Mouse (Mus musculus): ENCODE measurements around the gene Rgl2. TPM values are rescaled to one million over a fixed set of nuclear protein-coding genes. Genes with fewer than 3 reads are reported as not detected.

The Rgl2 gene
- total and polyA plus RNA-seq, 3 experiments = 24.9 to 43.6 TPM; not detected in 1

DNA sequence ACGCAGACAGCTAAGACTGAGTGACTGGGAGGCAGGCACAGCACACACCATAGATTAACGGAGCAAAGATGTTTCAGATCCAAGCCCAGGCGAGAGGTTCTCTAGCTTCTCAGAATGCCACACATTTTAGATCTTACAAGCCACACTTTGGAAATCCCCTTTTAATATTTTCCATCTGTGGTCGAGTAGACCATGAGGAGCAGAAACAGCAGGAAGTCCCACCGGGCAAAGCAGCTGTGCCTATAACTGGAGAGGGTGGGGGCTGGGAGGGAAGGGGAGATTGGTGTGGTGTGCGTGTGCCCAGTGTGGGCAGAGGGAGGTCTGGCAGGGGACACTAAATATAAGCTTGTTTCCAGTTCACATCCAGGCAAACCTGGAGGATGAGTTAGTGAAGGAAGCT lies 28.1 kb downstream of the Rgl2 start:
- H3K9me3 ChIP-seq (replicated peaks; ENCODE audit: insufficient read depth, low read length) = no peaks in the 10 kb centered on the region
- no peak overlapping the region for H3K4me3 ChIP-seq (ENCODE audit: control insufficient read depth in 1 of 2, insufficient read depth in 1 of 2, low read depth in 2 of 2, low read length in 2 of 2)
- peaks cover 10 to 15% of the 10 kb centered on the region in 2 experiments for H3K36me3 ChIP-seq (ENCODE audit: control insufficient read depth in 1 of 2, insufficient read depth in 2 of 2, low read length in 2 of 2)
- H3K27ac ChIP-seq (ENCODE audit: control insufficient read depth, low read depth, low read length) = no peak overlapping the region
- peaks cover 0 to 7% of the 10 kb centered on the region in 2 experiments; a peak in 2 of 4 replicates for H3K4me1 ChIP-seq (ENCODE audit: control insufficient read depth in 1 of 2, insufficient read depth in 2 of 2, low read length in 2 of 2)
- no peak for TF ChIP-seq CHD1 (IDR thresholded peaks at IDR 0.05; ENCODE audit: low read depth, low read length)
- no peak for TF ChIP-seq POLR2AphosphoS2 (IDR thresholded peaks at IDR 0.05; ENCODE audit: low read length)
- TF ChIP-seq ETS1 (IDR thresholded peaks at IDR 0.05; ENCODE audit: low read depth, low read length) = no peak
- TF ChIP-seq GABPA (IDR thresholded peaks at IDR 0.05; ENCODE audit: low read depth, low read length) = no peak
- TF ChIP-seq NELFE (IDR thresholded peaks at IDR 0.05; ENCODE audit: low read depth, low read length) = no peak
- no peak for TF ChIP-seq NRF1 (IDR thresholded peaks at IDR 0.05; ENCODE audit: insufficient read depth, low read depth, low read length, poor library complexity, severe bottlenecking)
- no peak for TF ChIP-seq UBTF (IDR thresholded peaks at IDR 0.05; ENCODE audit: borderline replicate concordance, insufficient read depth, low read depth, low read length)
- no peak for TF ChIP-seq POLR2AphosphoS5 (IDR thresholded peaks at IDR 0.05; ENCODE audit: borderline replicate concordance, low read depth, low read length)
- no peak for TF ChIP-seq ZMIZ1 (IDR thresholded peaks at IDR 0.05; ENCODE audit: low read depth, low read length)
- no peak for TF ChIP-seq MAX (IDR thresholded peaks at IDR 0.05; ENCODE audit: low read length)
- TF ChIP-seq RAD21 (IDR thresholded peaks at IDR 0.05; ENCODE audit: low read depth, low read length) = no peak
- no peak for DNase-seq (ENCODE audit: low read depth, low spot score)
- no peaks in the 10 kb centered on the region for H3K27me3 ChIP-seq (ENCODE audit: control insufficient read depth in 1 of 2, insufficient read depth in 2 of 2, low read length in 2 of 2)
- H3K9ac ChIP-seq (ENCODE audit: control insufficient read depth, low read depth, low read length, poor library complexity, severe bottlenecking) = no peak overlapping the region
- H3K79me2 ChIP-seq (ENCODE audit: control insufficient read depth, insufficient read depth, low read length, poor library complexity) = peaks cover 38% of the 10 kb centered on the region

DNA sequence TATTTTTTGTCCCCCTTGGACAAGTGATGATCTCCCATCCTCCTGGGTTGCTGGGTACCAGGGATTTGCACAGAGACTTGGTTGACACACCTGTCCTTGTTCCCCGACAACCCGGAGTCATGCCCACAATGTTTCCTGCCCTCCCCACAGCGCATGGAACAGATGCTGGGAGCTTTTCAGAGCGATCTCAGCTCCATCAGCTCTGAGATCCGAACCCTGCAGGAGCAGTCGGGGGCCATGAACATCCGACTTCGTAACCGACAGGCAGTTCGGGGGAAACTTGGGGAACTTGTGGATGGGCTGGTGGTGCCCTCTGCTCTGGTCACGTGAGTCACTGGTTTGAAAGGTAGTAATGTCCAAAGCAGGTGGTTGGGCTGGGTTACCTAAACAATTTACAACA lies 29.1 kb downstream of the Rgl2 start:
- no peaks in the 10 kb centered on the region for H3K27me3 ChIP-seq (ENCODE audit: control insufficient read depth in 1 of 2, insufficient read depth in 2 of 2, low read length in 2 of 2)
- DNase-seq (ENCODE audit: low read depth, low spot score) = no peak
- no peaks in the 10 kb centered on the region for H3K9me3 ChIP-seq (replicated peaks; ENCODE audit: insufficient read depth, low read length)
- H3K36me3 ChIP-seq (ENCODE audit: control insufficient read depth in 1 of 2, insufficient read depth in 2 of 2, low read length in 2 of 2) = peaks cover 5 to 6% of the 10 kb centered on the region in 2 experiments
- TF ChIP-seq TCF12 (IDR thresholded peaks at IDR 0.05; ENCODE audit: low read depth, low read length) = no peak
- TF ChIP-seq SIN3A (IDR thresholded peaks at IDR 0.05; ENCODE audit: low read length) = no peak
- TF ChIP-seq JUND (IDR thresholded peaks at IDR 0.05; ENCODE audit: low read depth, low read length) = no peak
- no peak for TF ChIP-seq TAL1 (IDR thresholded peaks at IDR 0.05; ENCODE audit: low read length)
- no peak for TF ChIP-seq POLR2AphosphoS5 (IDR thresholded peaks at IDR 0.05; ENCODE audit: borderline replicate concordance, low read depth, low read length)
- no peak for TF ChIP-seq BHLHE40 (IDR thresholded peaks at IDR 0.05; ENCODE audit: borderline replicate concordance, low read depth, low read length)
- no peak for TF ChIP-seq KAT2A (conservative IDR thresholded peaks at IDR 0.05; ENCODE audit: low read depth, low read length)
- no peak for TF ChIP-seq TBP (IDR thresholded peaks at IDR 0.05; ENCODE audit: low read depth, low read length)
- no peak for TF ChIP-seq GATA1 (IDR thresholded peaks at IDR 0.05; ENCODE audit: low read depth, low read length)
- TF ChIP-seq USF2 (IDR thresholded peaks at IDR 0.05; ENCODE audit: borderline replicate concordance in 1 of 2, insufficient read depth in 1 of 2, low read depth in 1 of 2, low read length in 2 of 2) = no peak
- TF ChIP-seq NRF1 (IDR thresholded peaks at IDR 0.05; ENCODE audit: insufficient read depth, low read depth, low read length, poor library complexity, severe bottlenecking) = no peak
- TF ChIP-seq ZKSCAN1 (IDR thresholded peaks at IDR 0.05; ENCODE audit: low read depth, low read length) = no peak
- no peak for TF ChIP-seq CHD1 (IDR thresholded peaks at IDR 0.05; ENCODE audit: low read depth, low read length)
- TF ChIP-seq ELF1 (IDR thresholded peaks at IDR 0.05; ENCODE audit: low read depth, low read length) = no peak
- no peak for TF ChIP-seq UBTF (IDR thresholded peaks at IDR 0.05; ENCODE audit: borderline replicate concordance, insufficient read depth, low read depth, low read length)
- no peak for TF ChIP-seq CTCF (IDR thresholded peaks at IDR 0.05 in 2 of 3, conservative IDR thresholded peaks at IDR 0.05 in 1 of 3; ENCODE audit: control insufficient read depth in 1 of 3, insufficient read depth in 1 of 3, low read depth in 2 of 3, low read length in 3 of 3, poor library complexity in 1 of 3, severe bottlenecking in 1 of 3)
- peaks cover 29% of the 10 kb centered on the region for H3K79me2 ChIP-seq (ENCODE audit: control insufficient read depth, insufficient read depth, low read length, poor library complexity)
- H3K4me3 ChIP-seq (ENCODE audit: control insufficient read depth in 1 of 2, insufficient read depth in 1 of 2, low read depth in 2 of 2, low read length in 2 of 2) = no peak overlapping the region
- no peaks in the 10 kb centered on the region for H3K4me1 ChIP-seq (ENCODE audit: control insufficient read depth in 1 of 2, insufficient read depth in 2 of 2, low read length in 2 of 2)
- H3K9ac ChIP-seq (ENCODE audit: control insufficient read depth, low read depth, low read length, poor library complexity, severe bottlenecking) = no peak overlapping the region
- no peak overlapping the region for H3K27ac ChIP-seq (ENCODE audit: control insufficient read depth, low read depth, low read length)
